Mouse (Mus musculus): ENCODE measurements at regions not wholly inside any gene's neighbourhood (a gene's known extent, or its start where the extent isn't known, plus 50 kb on each side); places are given as distances from the start of the nearest gene placed in this dataset.

DNA sequence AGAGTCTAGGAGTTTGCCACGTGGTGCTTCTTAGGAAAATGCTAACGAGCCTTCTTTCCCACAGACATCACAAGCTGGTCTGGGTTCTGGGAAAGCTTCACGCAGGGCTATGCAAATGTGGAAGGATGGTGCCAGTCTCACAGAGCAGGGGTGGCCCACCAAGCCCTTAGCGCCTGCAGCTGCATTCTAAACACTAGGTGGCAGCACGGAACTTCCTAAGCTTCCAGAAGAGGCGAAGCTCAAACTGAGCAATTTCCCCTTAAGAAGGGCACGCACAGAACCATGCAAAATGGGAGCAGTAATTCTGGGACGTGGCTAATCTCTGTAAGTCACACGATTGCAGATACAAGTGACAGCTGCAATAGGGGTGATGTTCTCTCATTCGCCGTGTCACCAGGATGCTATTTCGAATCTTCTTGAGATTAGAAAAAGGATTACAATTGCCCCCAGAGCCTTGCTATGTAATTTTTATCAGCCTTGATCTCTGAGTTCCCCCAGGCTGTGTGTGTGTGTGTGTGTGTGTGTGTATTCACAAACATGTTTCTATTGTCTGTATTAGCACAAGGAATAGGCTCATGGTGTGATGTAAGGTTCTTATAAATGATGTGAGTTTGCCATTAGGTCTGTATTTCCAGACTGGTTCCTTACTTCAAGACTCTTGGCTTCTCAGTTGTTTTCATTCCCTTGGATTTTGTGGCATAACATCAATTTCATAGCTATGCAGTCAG, 206.1 kb upstream of the Camk1g start:
- Histone ChIP-seq H3K27me3 (ENCODE audit: insufficient read depth, poor library complexity, severe bottlenecking) (no peaks in the 10 kb centered on the region), H3K4me1 (replicated peaks) (0 out of 2 replicates have a peak, but pooled peaks cover 7% of the 10 kb centered on the region), H3K27ac (no peak overlapping the region), H3K9me3 (no peaks in the 10 kb centered on the region), H3K4me3 (no peak overlapping the region), H3K36me3 (no peaks in the 10 kb centered on the region)
- DNase-seq (ENCODE audit: low spot score): peak; percentile 79
- 14% methylated on average over 12 of the region's 12 CpGs for WGBS

DNA sequence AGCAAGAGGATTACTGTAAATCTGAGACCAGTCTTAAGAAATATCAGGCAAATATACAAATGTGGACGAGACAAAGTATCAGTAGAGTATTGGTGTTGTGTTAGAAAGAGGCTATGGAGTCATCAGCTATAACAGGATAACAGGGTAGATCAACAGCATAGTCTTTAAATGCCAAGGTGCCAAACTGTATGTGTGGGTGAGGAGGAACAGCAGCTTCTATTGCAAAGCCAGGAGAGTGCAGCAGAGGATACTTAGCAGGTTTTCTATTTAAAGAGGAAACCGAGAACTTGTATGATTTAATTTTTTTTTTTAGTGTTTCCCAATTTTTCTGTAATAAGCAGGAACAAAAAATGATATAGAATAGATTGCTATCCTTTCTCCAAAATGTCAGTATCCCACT, 202.7 kb upstream of the Camk1g start:
- Histone ChIP-seq H3K4me3 (no peak overlapping the region), H3K9me3 (no peaks in the 10 kb centered on the region), H3K4me1 (replicated peaks) (0 out of 2 replicates have a peak, but pooled peaks cover 7% of the 10 kb centered on the region), H3K36me3 (no peaks in the 10 kb centered on the region), H3K27me3 (ENCODE audit: insufficient read depth, poor library complexity, severe bottlenecking) (no peaks in the 10 kb centered on the region; the same call in 1 of the 2 replicates), H3K27ac (no peak overlapping the region)
- WGBS: 83% methylated on average over 2 of the region's 2 CpGs
- DNase-seq (ENCODE audit: low spot score): no peak

DNA sequence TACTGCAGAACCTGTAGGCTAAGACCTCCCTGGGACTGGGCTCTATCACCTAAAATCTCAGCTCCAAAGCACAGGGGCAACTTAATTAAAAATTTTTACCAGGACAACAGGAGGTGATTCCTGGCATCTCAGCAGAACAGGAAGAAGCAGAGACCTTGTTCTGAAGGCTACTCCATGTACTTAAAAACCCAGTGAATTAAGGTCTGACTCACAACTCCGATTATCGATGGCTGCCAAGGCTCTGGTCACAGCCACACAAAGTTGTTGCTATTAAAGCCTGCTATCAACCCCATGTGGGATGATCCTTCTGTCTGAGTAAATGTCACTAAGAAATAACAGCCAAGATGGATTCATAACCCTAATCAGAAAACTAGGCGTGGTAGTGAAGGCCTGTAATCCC, 202.3 kb upstream of the Camk1g start:
- Histone ChIP-seq H3K27me3 (ENCODE audit: insufficient read depth, poor library complexity, severe bottlenecking) (no peaks in the 10 kb centered on the region; the same call in 1 of the 2 replicates), H3K4me3 (no peak overlapping the region), H3K9me3 (no peaks in the 10 kb centered on the region), H3K36me3 (no peaks in the 10 kb centered on the region), H3K27ac (no peak overlapping the region), H3K4me1 (replicated peaks) (0 out of 2 replicates have a peak, but pooled peaks cover 7% of the 10 kb centered on the region)
- DNase-seq (ENCODE audit: low spot score): no peak
- 97% methylated on average over 3 of the region's 3 CpGs for WGBS

DNA sequence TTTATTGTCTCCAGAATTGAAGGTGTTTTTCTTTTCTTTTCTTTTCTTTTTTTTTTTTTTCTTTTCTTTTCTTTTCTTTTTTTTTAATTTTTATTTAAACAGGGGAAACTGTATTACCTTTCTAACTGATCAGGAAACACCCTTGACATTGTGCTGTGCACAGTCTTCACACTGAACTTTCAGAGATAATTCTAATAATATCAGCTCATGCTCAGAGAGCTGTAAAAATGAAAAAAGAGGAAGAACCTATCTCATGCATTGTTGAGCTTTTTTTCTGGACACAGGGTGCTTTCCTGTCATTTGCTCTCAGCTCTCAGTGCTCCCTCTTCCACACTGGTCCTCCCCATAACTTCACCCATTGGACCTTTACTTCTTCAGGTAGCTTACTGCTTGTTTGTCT, 201.0 kb upstream of the Camk1g start:
- Histone ChIP-seq H3K9me3 (no peaks in the 10 kb centered on the region), H3K27ac (no peak overlapping the region), H3K27me3 (ENCODE audit: insufficient read depth, poor library complexity, severe bottlenecking) (no peaks in the 10 kb centered on the region; the same call in none of the 2 replicates), H3K36me3 (no peaks in the 10 kb centered on the region), H3K4me1 (replicated peaks) (0 out of 2 replicates have a peak, but pooled peaks cover 4% of the 10 kb centered on the region), H3K4me3 (no peak overlapping the region)
- DNase-seq (ENCODE audit: low spot score): no peak

DNA sequence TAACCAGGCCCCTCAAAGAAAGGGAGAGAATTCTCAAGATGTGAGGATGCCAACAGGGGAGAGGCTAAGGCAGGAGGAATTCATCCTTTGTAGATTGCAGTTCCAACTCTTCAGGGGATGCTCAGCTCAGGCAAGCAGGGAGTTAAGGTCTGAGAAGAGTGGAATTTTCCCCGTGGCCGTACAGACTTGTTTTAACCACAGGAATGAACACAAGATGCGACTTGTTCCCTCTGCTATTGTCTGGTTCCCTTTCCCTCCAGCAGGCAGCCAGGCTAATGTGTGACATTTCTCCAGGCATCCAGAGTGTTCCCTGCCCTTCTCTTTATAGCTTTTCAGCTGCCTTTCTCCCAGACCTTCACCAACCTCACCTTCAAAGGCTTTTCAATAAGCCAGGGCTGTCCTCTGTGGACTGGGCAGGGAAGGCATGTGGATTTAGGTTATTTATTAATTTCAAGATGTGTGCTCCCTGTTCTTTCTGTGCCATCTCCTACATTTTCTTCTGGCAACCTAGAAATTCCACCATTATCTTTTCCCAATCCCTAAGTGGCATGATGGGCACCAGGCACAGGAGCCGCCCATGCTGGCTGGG, 198.6 kb upstream of the Camk1g start:
- Histone ChIP-seq H3K36me3 (no peaks in the 10 kb centered on the region), H3K27ac (no peak overlapping the region), H3K4me3 (no peak overlapping the region), H3K4me1 (replicated peaks) (no peaks in the 10 kb centered on the region), H3K9me3 (no peaks in the 10 kb centered on the region), H3K27me3 (ENCODE audit: insufficient read depth, poor library complexity, severe bottlenecking) (no peaks in the 10 kb centered on the region; the same call in none of the 2 replicates)
- no peak for DNase-seq (ENCODE audit: low spot score)
- 58% methylated on average over 4 of the region's 4 CpGs for WGBS

DNA sequence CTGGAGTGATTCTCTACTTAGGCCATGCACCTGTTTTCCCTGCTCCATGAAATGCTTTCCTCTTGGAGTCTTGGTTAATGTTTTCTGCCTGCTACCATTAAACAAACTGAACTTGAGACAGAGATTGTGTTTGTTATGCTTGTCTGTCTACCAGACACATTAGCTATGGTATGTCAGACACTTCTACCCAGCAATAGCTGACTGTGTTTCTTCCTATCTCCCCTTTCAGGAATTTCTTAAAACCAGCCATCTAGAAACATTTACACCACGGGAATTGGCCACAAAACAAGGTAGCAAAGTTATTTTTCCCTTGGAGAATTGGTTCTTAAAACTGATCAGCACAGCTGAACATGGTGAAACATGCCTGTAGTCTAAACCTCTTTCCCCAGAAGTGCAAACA, 197.1 kb upstream of the Camk1g start:
- no peak overlapping the region for H3K4me3 ChIP-seq
- H3K36me3 ChIP-seq: no peaks in the 10 kb centered on the region
- 69% methylated on average over 1 of the region's 1 CpGs for WGBS
- H3K9me3 ChIP-seq: no peaks in the 10 kb centered on the region
- no peaks in the 10 kb centered on the region; the same call in none of the 2 replicates for H3K27me3 ChIP-seq (ENCODE audit: insufficient read depth, poor library complexity, severe bottlenecking)
- H3K4me1 ChIP-seq (replicated peaks): no peaks in the 10 kb centered on the region
- no peak for DNase-seq (ENCODE audit: low spot score)
- no peak overlapping the region for H3K27ac ChIP-seq

DNA sequence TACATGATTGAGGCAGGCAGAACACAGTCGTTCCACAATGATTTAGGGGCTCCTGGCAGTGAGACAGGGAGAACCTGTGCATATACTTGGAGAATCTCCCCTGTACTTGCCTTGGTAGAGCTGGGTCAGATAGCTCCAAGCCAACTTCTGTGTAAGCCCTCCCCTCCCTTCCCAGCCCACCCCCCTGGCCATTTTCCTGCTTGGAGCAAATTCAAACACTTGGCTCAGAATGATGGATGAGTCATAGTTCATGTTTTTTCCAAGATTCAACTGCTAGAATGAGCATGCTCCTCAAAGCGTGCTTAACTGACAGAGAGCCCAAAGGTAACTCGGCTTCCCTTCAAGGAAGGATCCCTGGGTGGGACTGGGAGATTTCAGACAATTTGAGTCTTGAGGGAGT, 194.1 kb upstream of the Camk1g start:
- no peaks in the 10 kb centered on the region for H3K4me1 ChIP-seq (replicated peaks)
- H3K4me3 ChIP-seq: no peak overlapping the region
- no peaks in the 10 kb centered on the region; the same call in none of the 2 replicates for H3K27me3 ChIP-seq (ENCODE audit: insufficient read depth, poor library complexity, severe bottlenecking)
- WGBS: 84% methylated on average over 3 of the region's 3 CpGs
- no peaks in the 10 kb centered on the region for H3K9me3 ChIP-seq
- no peak overlapping the region for H3K27ac ChIP-seq
- H3K36me3 ChIP-seq: no peaks in the 10 kb centered on the region
- DNase-seq (ENCODE audit: low spot score): no peak

DNA sequence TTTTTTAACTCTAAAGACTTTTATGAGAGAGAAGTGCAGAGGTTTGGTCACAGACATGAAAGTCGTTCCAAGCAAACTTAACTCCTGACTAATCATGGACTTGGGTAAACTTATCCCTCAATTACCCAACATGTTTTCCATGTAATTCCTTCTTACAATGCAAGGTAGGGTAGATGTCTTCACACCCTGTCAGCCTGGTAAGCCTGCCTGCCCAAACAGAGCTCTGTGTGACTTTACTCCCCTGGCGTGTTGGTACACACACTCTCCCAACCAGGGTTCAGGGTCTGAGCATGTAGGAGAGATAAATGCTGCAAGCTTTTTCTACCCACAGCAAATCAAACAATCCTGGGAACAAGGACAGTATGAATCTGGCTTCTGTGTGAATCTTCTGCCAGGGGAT, 192.1 kb upstream of the Camk1g start:
- WGBS: 90% methylated on average over 2 of the region's 2 CpGs
- Histone ChIP-seq H3K4me1 (replicated peaks) (no peaks in the 10 kb centered on the region), H3K36me3 (no peaks in the 10 kb centered on the region), H3K9me3 (no peaks in the 10 kb centered on the region), H3K27ac (no peak overlapping the region), H3K27me3 (ENCODE audit: insufficient read depth, poor library complexity, severe bottlenecking) (no peaks in the 10 kb centered on the region; the same call in 1 of the 2 replicates), H3K4me3 (no peak overlapping the region)
- no peak for DNase-seq (ENCODE audit: low spot score)

DNA sequence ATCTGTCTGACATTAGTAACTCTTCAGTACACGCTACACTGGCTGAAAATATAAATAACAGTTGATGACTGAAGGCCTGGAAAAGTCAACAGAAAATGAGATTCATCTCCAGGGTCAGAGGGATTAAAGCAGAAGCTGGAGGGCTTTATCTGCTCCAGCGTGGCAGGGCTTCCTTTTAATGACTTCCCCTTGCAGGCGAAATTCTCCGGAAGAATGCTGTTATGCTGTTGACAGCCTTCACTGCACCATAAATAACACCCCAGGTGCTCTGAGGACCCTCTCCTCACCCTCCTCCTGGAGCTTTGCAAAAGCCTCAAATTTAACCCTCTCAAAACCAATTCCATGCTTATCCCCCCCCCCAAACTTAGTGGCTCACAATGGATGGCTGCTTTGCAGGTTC, 188.0 kb upstream of the Camk1g start:
- H3K27ac ChIP-seq: no peak overlapping the region
- H3K9me3 ChIP-seq: no peaks in the 10 kb centered on the region
- H3K4me1 ChIP-seq (replicated peaks): no peaks in the 10 kb centered on the region
- H3K4me3 ChIP-seq: no peak overlapping the region
- 45% methylated on average over 4 of the region's 4 CpGs for WGBS
- H3K36me3 ChIP-seq: no peaks in the 10 kb centered on the region
- no peak for DNase-seq (ENCODE audit: low spot score)
- H3K27me3 ChIP-seq (ENCODE audit: insufficient read depth, poor library complexity, severe bottlenecking): no peaks in the 10 kb centered on the region

DNA sequence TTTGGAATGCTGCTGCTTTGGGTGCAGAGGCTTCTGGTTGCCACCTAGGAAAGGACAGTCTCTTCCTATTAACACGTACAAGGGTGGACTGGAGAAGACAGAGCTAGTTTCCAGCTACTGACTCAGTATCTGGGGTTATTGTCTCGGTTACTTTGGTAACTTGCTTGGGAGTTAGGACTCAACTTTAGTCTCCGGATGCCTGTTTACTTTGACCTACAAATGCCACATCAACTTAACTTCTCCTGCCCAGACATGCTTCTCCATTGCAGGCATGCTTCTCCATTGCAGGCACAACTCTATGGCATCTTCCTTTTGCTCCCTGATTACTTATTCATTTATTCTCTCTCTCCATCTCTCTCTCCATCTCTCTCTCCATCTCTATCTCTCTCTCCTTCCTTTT, 184.6 kb upstream of the Camk1g start:
- Histone ChIP-seq H3K9me3 (no peaks in the 10 kb centered on the region), H3K4me1 (replicated peaks) (peaks cover 11% of the 10 kb centered on the region; the same call in 1 of the 2 replicates), H3K4me3 (no peak overlapping the region), H3K27me3 (ENCODE audit: insufficient read depth, poor library complexity, severe bottlenecking) (no peaks in the 10 kb centered on the region), H3K27ac (no peak overlapping the region), H3K36me3 (no peaks in the 10 kb centered on the region)
- WGBS: 89% methylated on average over 3 of the region's 3 CpGs
- DNase-seq (ENCODE audit: low spot score): no peak

DNA sequence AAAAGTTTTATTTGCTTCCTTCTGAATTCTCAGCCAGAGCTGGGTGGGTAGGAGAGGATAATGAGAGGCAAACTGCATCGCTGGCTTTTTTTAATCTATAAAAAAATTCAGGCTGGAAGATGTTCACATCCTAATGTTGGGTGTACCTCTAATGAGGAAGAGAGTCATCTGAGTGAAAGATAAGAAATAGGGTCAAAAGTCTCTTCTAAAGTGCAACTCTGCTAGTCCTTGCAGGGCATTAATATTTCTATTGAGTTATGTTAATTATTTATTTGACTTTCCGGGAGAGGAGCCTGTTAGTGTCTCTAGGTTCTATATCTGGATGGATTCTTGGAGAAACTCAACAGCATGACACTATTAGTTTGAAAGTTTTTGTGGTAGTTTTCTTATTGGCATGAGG, 182.2 kb upstream of the Camk1g start:
- Histone ChIP-seq H3K9me3 (no peaks in the 10 kb centered on the region), H3K27ac (no peak overlapping the region), H3K4me3 (no peak overlapping the region), H3K27me3 (ENCODE audit: insufficient read depth, poor library complexity, severe bottlenecking) (no peaks in the 10 kb centered on the region), H3K4me1 (replicated peaks) (peaks cover 11% of the 10 kb centered on the region; the same call in 1 of the 2 replicates), H3K36me3 (no peaks in the 10 kb centered on the region)
- DNase-seq (ENCODE audit: low spot score): no peak
- WGBS: 83% methylated on average over 2 of the region's 2 CpGs

DNA sequence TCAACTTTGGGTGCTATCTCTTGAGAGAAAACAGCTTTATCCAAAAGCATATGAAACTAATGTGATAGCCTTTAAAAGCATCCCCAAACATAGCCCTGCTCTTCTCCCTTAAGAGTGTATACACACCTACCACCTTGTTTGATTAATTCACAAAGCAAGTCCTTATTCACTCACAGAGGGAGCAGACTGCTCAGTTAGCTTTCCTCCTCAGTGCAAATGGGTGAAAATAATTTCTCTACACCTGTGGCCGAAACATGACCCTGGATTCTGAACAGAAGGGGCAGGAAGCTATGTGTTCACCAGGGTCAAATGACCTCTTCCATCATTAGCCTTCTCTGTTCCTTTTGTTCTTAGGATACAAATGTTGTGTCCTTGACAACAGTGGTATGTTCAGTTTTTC, 181.2 kb upstream of the Camk1g start:
- H3K27ac ChIP-seq: no peak overlapping the region
- 72% methylated on average over 1 of the region's 1 CpGs for WGBS
- no peak overlapping the region for H3K4me3 ChIP-seq
- no peak for DNase-seq (ENCODE audit: low spot score)
- H3K9me3 ChIP-seq: no peaks in the 10 kb centered on the region
- peaks cover 11% of the 10 kb centered on the region; the same call in 1 of the 2 replicates for H3K4me1 ChIP-seq (replicated peaks)
- no peaks in the 10 kb centered on the region for H3K27me3 ChIP-seq (ENCODE audit: insufficient read depth, poor library complexity, severe bottlenecking)
- H3K36me3 ChIP-seq: no peaks in the 10 kb centered on the region

DNA sequence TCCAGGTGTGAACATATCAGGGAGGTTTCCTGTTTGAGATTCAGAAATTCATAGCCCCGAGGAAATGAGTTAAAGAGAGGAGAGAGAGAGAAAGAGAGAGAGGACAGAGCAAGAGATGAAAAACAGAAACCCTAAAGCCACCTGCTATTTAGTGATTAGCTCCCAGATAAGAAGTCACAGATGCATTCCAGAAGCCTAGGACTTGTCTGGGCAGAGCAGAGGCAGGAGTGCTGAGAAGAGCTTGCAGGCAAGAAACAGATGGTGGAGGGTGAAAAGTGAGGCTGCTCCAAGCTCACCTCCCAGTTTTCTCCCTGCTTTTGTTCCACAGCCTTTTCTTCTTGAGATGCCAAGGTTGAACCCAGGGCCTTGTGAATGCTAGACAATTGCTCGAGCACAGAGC, 180.7 kb upstream of the Camk1g start:
- Histone ChIP-seq H3K27me3 (ENCODE audit: insufficient read depth, poor library complexity, severe bottlenecking) (no peaks in the 10 kb centered on the region), H3K27ac (no peak overlapping the region), H3K4me1 (replicated peaks) (peaks cover 12% of the 10 kb centered on the region; the same call in 1 of the 2 replicates), H3K9me3 (no peaks in the 10 kb centered on the region), H3K4me3 (no peak overlapping the region), H3K36me3 (no peaks in the 10 kb centered on the region)
- DNase-seq (ENCODE audit: low spot score): no peak
- WGBS: 40% methylated on average over 2 of the region's 2 CpGs
